8 mouse cellular contexts compared by ENCODE assay signal in genomic region chr5:118478120-118478768, GRCm38 (mm10).
DNase-seq lines count a peak whose midpoint lies in the region; ATAC-seq and TF ChIP-seq lines count a peak whose summit lies in the region.

No protein-coding gene starts in this region.

- DNase-seq in right cerebral cortex, postnatal 10 days (ENCODE audit: low spot score in 2 of 2): peak; percentile 77 to 86
- no peak for DNase-seq in right cerebral cortex, postnatal 25 days
- peak; percentile 83 for DNase-seq in embryo, embryonic 9.5 days (ENCODE audit: extremely low spot score)
- DNase-seq in limb, embryonic 14.5 days (ENCODE audit: low spot score): peak; percentile 93

- TF ChIP-seq POLR2A in limb, embryonic 14.5 days (IDR thresholded peaks at IDR 0.05; ENCODE audit: borderline replicate concordance, extremely low read depth, insufficient read depth, insufficient read length): no peak

- peak; percentile 67 for ATAC-seq in granulocyte monocyte progenitor cell, adult 5-6 weeks (replicated peaks; ENCODE audit: poor library complexity, severe bottlenecking)
- peak; percentile 73 for ATAC-seq in intestine, embryonic 15.5 days
- ATAC-seq in limb, embryonic 14.5 days (ENCODE audit: low FRiP score, low read depth): peak; percentile 93
- peak; percentile 78; the same call in 1 of the 2 replicates for ATAC-seq in midbrain, embryonic 16.5 days
- ATAC-seq in stomach, embryonic 14.5 days (ENCODE audit: insufficient number of reproducible peaks, insufficient read depth, low FRiP score, low read depth): peak; percentile 56; the same call in 1 of the 2 replicates

- no peaks in the 10 kb centered on the region for H3K4me1 ChIP-seq in intestine, embryonic 15.5 days (replicated peaks)
- peaks cover 12% of the 10 kb centered on the region for H3K4me1 ChIP-seq in limb, embryonic 14.5 days (ENCODE audit: control insufficient read depth, insufficient read depth, low read length)
- H3K4me1 ChIP-seq in midbrain, embryonic 16.5 days (ENCODE audit: control insufficient read depth, insufficient read depth, low read length): peaks cover 8% of the 10 kb centered on the region
- peaks cover 5% of the 10 kb centered on the region; the same call in 1 of the 2 replicates for H3K4me1 ChIP-seq in stomach, embryonic 14.5 days (ENCODE audit: control insufficient read depth, insufficient read depth, low read length)

- no peak overlapping the region for H3K27ac ChIP-seq in intestine, embryonic 15.5 days
- H3K27ac ChIP-seq in limb, embryonic 14.5 days (replicated peaks; ENCODE audit: low read depth, low read length): peak overlapping the region; percentile 65
- H3K27ac ChIP-seq in midbrain, embryonic 16.5 days (ENCODE audit: low read length): no peak overlapping the region
- H3K27ac ChIP-seq in stomach, embryonic 14.5 days (ENCODE audit: low read length): no peak overlapping the region

- H3K9ac ChIP-seq in intestine, embryonic 15.5 days: no peak overlapping the region
- H3K9ac ChIP-seq in limb, embryonic 14.5 days (ENCODE audit: low read depth, low read length, severe bottlenecking): peak overlapping the region; percentile 41; the same call in 1 of the 2 replicates
- no peak overlapping the region; the same call in 1 of the 2 replicates for H3K9ac ChIP-seq in midbrain, embryonic 16.5 days (ENCODE audit: low read depth, low read length)
- no peak overlapping the region for H3K9ac ChIP-seq in stomach, embryonic 14.5 days (replicated peaks; ENCODE audit: low read depth, low read length)

- 10% methylated on average over 15 of the region's 15 CpGs for WGBS in intestine, embryonic 15.5 days
- 5% methylated on average over 15 of the region's 15 CpGs for WGBS in limb, embryonic 14.5 days
- whole genome bisulfite sequencing in midbrain, embryonic 16.5 days: 4% methylated on average over 15 of the region's 15 CpGs
- 11% methylated on average over 15 of the region's 15 CpGs for WGBS in stomach, embryonic 14.5 days

- no peaks in the 10 kb centered on the region for H3K36me3 ChIP-seq in intestine, embryonic 15.5 days
- no peaks in the 10 kb centered on the region for H3K36me3 ChIP-seq in limb, embryonic 14.5 days (ENCODE audit: control insufficient read depth, insufficient read depth, low read length)
- H3K36me3 ChIP-seq in midbrain, embryonic 16.5 days (ENCODE audit: control insufficient read depth, insufficient read depth, low read length): no peaks in the 10 kb centered on the region
- no peaks in the 10 kb centered on the region for H3K36me3 ChIP-seq in stomach, embryonic 14.5 days (ENCODE audit: control insufficient read depth, insufficient read depth, low read length)

- 0 out of 2 replicates have a peak overlapping the region, but pooled peaks have one; percentile 6 for H3K4me3 ChIP-seq in intestine, embryonic 15.5 days (replicated peaks)
- peak overlapping the region; percentile 25 for H3K4me3 ChIP-seq in limb, embryonic 14.5 days (replicated peaks; ENCODE audit: low read length)
- H3K4me3 ChIP-seq in midbrain, embryonic 16.5 days (ENCODE audit: low read depth, low read length): peak overlapping the region; percentile 23; the same call in 1 of the 2 replicates
- H3K4me3 ChIP-seq in stomach, embryonic 14.5 days (ENCODE audit: low read depth, low read length): peak overlapping the region; percentile 15; the same call in 1 of the 2 replicates

- H3K27me3 ChIP-seq in intestine, embryonic 15.5 days (replicated peaks): no peaks in the 10 kb centered on the region
- no peaks in the 10 kb centered on the region for H3K27me3 ChIP-seq in limb, embryonic 14.5 days (ENCODE audit: control insufficient read depth, insufficient read depth, low read length)
- no peaks in the 10 kb centered on the region for H3K27me3 ChIP-seq in midbrain, embryonic 16.5 days (ENCODE audit: control insufficient read depth, insufficient read depth, low read depth, low read length)
- no peaks in the 10 kb centered on the region for H3K27me3 ChIP-seq in stomach, embryonic 14.5 days (ENCODE audit: control insufficient read depth, insufficient read depth, low read length)

- H3K4me2 ChIP-seq in intestine, embryonic 15.5 days (replicated peaks): peak overlapping the region; percentile 62
- H3K4me2 ChIP-seq in limb, embryonic 14.5 days (replicated peaks; ENCODE audit: low read depth, low read length, severe bottlenecking): peak overlapping the region; percentile 60
- H3K4me2 ChIP-seq in midbrain, embryonic 16.5 days (ENCODE audit: low read length): peak overlapping the region; percentile 69
- H3K4me2 ChIP-seq in stomach, embryonic 14.5 days (replicated peaks; ENCODE audit: low read depth, low read length): peak overlapping the region; percentile 60

- H3K9me3 ChIP-seq in intestine, embryonic 15.5 days: no peaks in the 10 kb centered on the region
- no peaks in the 10 kb centered on the region for H3K9me3 ChIP-seq in limb, embryonic 14.5 days (ENCODE audit: control insufficient read depth, low read length)
- H3K9me3 ChIP-seq in midbrain, embryonic 16.5 days (replicated peaks; ENCODE audit: control insufficient read depth, low read length, poor library complexity, severe bottlenecking): no peaks in the 10 kb centered on the region
- H3K9me3 ChIP-seq in stomach, embryonic 14.5 days (ENCODE audit: control insufficient read depth, low read depth, low read length): no peaks in the 10 kb centered on the region
